In genomic region chr16:77055519-77056159, GRCm38 (mm10) we compare ENCODE assay signal across 15 mouse cellular contexts.
"Had no signal": no experiment of that assay in that cellular context is flagged by ENCODE, and none has a peak within 500 bp of the region (broad histone marks: within the 10 kb centered on the region; RNA-seq: fewer than 3 reads in every experiment).

No protein-coding gene starts in this region.

- H3K4me3 ChIP-seq: intestine, embryonic 15.5 days; left cerebral cortex, adult 2 months; liver, embryonic 13.5 days; neural tube, embryonic 12.5 days; stomach, embryonic 15.5 days had no signal

- DNase-seq: kidney, adult 11 months; kidney, postnatal 10 days; layer of hippocampus, postnatal 36 days; liver, embryonic 13.5 days; lung, adult 2 months; lung, postnatal 14 days; lung, postnatal 4 days; right cerebral cortex, postnatal 25 days; spleen, adult 18-20 months; thymus, postnatal 25 days had no signal

- H3K9me3 ChIP-seq: intestine, embryonic 15.5 days; liver, embryonic 13.5 days; neural tube, embryonic 12.5 days; stomach, embryonic 15.5 days had no signal

- H3K27me3 ChIP-seq: intestine, embryonic 15.5 days; liver, embryonic 13.5 days; neural tube, embryonic 12.5 days; stomach, embryonic 15.5 days had no signal

- H3K9ac ChIP-seq: intestine, embryonic 15.5 days; liver, embryonic 13.5 days; neural tube, embryonic 12.5 days; stomach, embryonic 15.5 days had no signal

- H3K27ac ChIP-seq: intestine, embryonic 15.5 days; left cerebral cortex, adult 2 months; liver, embryonic 13.5 days; neural tube, embryonic 12.5 days; stomach, embryonic 15.5 days had no signal

- H3K4me2 ChIP-seq: intestine, embryonic 15.5 days; liver, embryonic 13.5 days; midbrain, embryonic 11.5 days; neural tube, embryonic 12.5 days; stomach, embryonic 15.5 days had no signal

- H3K4me1 ChIP-seq: intestine, embryonic 15.5 days; neural tube, embryonic 12.5 days had no signal

- H3K36me3 ChIP-seq: stomach, embryonic 15.5 days had no signal
